Mouse (Mus musculus) limb, embryonic 14.5 days (tissue): ENCODE results near the gene Jade2. TPM values are rescaled to one million over a fixed set of nuclear protein-coding genes. Genes with fewer than 3 reads are reported as not detected.

Source experiments
- ATAC-seq: fragments of 200-750 bp; cut with Nextera tagmentation; 2 replicates; pipeline ENCODE4 v1.8.0; 2017; ENCODE audit warnings: low read depth, moderate number of reproducible peaks, moderate TSS enrichment; ENCODE audit not compliant: low FRiP score
- DNase-seq: peaks from one replicate; pipeline ENCODE4 v3.0.0-alpha.2; 2015; ENCODE audit warnings: low spot score
- H3K27ac ChIP-seq: fragments of 300-500 bp; sonication (generic); replicated peaks from 2 replicates; pipeline ENCODE4 v1.5.1; 2014; ENCODE audit warnings: low read depth, mild to moderate bottlenecking, low read length, moderate library complexity, mixed read lengths
- H3K27me3 ChIP-seq: fragments of 300-500 bp; sonication (generic); 2 replicates; pipeline ENCODE4 v1.6.1; 2014; ENCODE audit warnings: low read length, mixed read lengths; ENCODE audit not compliant: control insufficient read depth, insufficient read depth
- H3K36me3 ChIP-seq: fragments of 300-500 bp; sonication (generic); 2 replicates; pipeline ENCODE4 v1.6.1; 2014; ENCODE audit warnings: mild to moderate bottlenecking, low read length, moderate library complexity, mixed read lengths; ENCODE audit not compliant: control insufficient read depth, insufficient read depth
- H3K4me1 ChIP-seq: fragments of 300-500 bp; sonication (generic); 2 replicates; pipeline ENCODE4 v1.6.1; 2014; ENCODE audit warnings: antibody characterized with exemption, low read length, mixed read lengths; ENCODE audit not compliant: control insufficient read depth, insufficient read depth
- H3K4me2 ChIP-seq: fragments of 300-500 bp; sonication (generic); replicated peaks from 2 replicates; pipeline ENCODE4 v1.6.1; 2014; ENCODE audit warnings: low read depth, mild to moderate bottlenecking, low read length, moderate library complexity; ENCODE audit not compliant: severe bottlenecking
- H3K4me3 ChIP-seq: fragments of 300-500 bp; sonication (generic); replicated peaks from 2 replicates; pipeline ENCODE4 v1.5.1; 2014; ENCODE audit warnings: low read length
- H3K9ac ChIP-seq: fragments of 300-500 bp; sonication (generic); 2 replicates; pipeline ENCODE4 v1.6.1; 2014; ENCODE audit warnings: mild to moderate bottlenecking, low read depth, low read length, moderate library complexity; ENCODE audit not compliant: severe bottlenecking
- H3K9me3 ChIP-seq: fragments of 300-500 bp; sonication (generic); 2 replicates; pipeline ENCODE4 v1.6.1; 2016; ENCODE audit warnings: low read length; ENCODE audit not compliant: control insufficient read depth
- POLR2A ChIP-seq: fragments of 200-500 bp; IDR thresholded peaks from 2 replicates; pipeline ENCODE4 v1.8.0; 2012; ENCODE audit warnings: inconsistent platforms, mild to moderate bottlenecking, moderate library complexity, borderline replicate concordance; ENCODE audit not compliant: insufficient read depth, insufficient read length; ENCODE audit errors: extremely low read depth
- WGBS: fragments of 180-500 bp; shearing (Covaris S2); extraction: QIAGEN DNeasy Blood & Tissue Kit; methylation state at CpG from one replicate; pipeline ENCODE4 v1.1.7; 2014; 5-methylcytosine and 5-hydroxymethylcytosine counted together
- polyA plus RNA-seq, 2 experiments: library from polyadenylated mRNA; depleted of rRNA in 1 of 2; stranded (reverse) in 1 of 2; unstranded in 1 of 2; fragments of >200 nt; fragmentation: Nextera tagmentation in 1 of 2; extraction: Ambion mirVana in 1 of 2; gene quantifications; 2 replicates each; pipeline versions ENCODE4 v1.2.1 to v1.2.3; 2012 to 2014

The Jade2 gene
- polyA plus RNA-seq, 2 experiments, result 1.7 to 5.2 TPM

DNA sequence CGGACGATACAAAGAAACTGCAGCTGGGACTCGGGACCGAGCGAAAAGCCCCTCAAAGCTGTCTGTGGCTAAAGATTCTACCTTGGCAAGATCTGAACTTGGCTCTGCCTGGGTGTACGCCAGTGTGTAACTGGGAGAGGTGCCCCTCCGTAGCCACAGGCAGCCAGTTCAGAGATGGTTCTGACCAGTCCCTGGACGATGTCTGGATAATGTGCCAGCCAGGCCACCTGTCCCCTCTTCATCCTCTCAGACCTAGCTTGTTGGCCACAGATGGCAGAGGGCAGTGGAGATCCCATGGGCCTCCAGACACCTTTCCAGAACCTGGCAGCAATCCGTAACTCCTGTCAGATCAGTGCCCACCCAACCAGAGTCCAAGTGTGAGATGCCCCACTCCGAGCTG is 9.8 kb upstream of the Jade2 start:
- Histone ChIP-seq H3K4me1 (no peaks in the 10 kb centered on the region), H3K36me3 (no peaks in the 10 kb centered on the region), H3K4me2 (no peak overlapping the region), H3K27ac (no peak overlapping the region), H3K27me3 (no peaks in the 10 kb centered on the region), H3K9me3 (no peaks in the 10 kb centered on the region), H3K4me3 (no peak overlapping the region), H3K9ac (no peak overlapping the region)
- WGBS, result 89% methylated on average over 10 of the region's 10 CpGs
- DNase-seq (no peak), ATAC-seq (no peak)
- no peak for TF ChIP-seq POLR2A

DNA sequence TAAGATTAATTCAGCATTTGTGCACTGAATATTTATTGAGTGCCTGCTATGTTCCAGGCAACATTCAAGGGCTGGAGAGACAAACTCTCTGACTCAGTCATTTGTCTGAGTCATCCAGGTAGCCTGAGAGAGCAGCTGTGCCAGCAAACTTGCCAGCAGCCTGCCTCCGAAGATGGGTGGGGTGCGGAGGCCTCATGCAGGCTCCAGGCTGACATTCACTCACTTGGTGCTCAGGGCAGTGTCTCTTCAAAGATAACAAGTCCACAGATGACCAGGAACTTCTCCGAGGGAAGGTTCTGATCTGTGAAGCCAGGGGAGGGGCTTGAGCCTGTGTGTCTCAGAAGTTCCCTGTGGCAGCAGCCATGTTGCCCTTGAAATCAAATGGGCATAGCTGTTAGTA is 8.6 kb upstream of the Jade2 start:
- DNase-seq (no peak), ATAC-seq (no peak)
- Histone ChIP-seq H3K27me3 (no peaks in the 10 kb centered on the region), H3K4me2 (no peak overlapping the region), H3K9ac (no peak overlapping the region), H3K36me3 (no peaks in the 10 kb centered on the region), H3K4me3 (no peak overlapping the region), H3K4me1 (no peaks in the 10 kb centered on the region), H3K9me3 (no peaks in the 10 kb centered on the region), H3K27ac (no peak overlapping the region)
- TF ChIP-seq POLR2A, result no peak
- WGBS, result 65% methylated on average over 3 of the region's 3 CpGs

DNA sequence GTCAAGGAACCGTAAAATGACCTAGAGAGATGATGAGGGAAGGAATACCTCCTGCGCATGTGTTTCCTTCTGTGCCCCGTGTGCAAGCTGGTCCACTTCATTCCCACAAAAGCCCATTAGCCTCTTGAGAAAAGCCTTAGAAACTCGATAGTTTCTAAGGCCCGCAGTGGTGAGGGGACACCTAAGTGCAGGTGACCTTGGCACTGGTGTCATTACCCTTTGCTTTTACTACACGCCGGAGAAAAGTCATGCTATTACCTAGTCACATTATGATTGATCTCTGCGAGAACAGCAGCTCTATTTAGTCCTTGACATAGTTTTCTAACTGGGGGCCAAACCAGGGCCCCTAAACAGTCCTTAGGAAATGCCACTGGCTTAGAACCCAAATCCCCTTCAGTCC is 3.2 kb upstream of the Jade2 start:
- DNase-seq (no peak), ATAC-seq (no peak)
- TF ChIP-seq POLR2A, result no peak
- no peaks in the 10 kb centered on the region for H3K9me3 ChIP-seq
- H3K4me1 ChIP-seq, result peaks cover 6% of the 10 kb centered on the region; the same call in 1 of the 2 replicates
- no peak overlapping the region for H3K4me2 ChIP-seq
- 80% methylated on average over 8 of the region's 8 CpGs for WGBS
- H3K9ac ChIP-seq, result no peak overlapping the region
- H3K27ac ChIP-seq, result no peak overlapping the region
- H3K27me3 ChIP-seq, result no peaks in the 10 kb centered on the region
- H3K36me3 ChIP-seq, result no peaks in the 10 kb centered on the region
- no peak overlapping the region for H3K4me3 ChIP-seq

DNA sequence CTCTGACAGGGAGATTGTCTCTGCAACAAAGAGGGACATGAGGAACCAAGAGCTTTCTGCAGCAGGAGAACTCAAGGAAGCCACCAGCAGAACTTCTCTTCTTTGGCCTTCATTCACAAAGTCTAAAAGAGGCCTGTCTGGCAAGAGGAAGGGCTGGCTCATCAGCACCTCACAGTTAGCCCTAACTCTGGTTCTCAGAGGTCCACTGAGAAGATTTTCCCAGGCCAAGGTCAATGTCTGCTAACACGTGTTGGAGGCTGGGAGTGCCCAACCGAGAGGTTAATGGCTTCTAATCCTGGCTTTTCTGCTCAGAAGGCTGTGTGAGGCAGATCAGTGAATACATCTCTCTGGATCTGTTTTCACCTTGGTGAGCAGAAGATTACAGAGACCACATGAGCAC is 2.1 kb upstream of the Jade2 start:
- Histone ChIP-seq H3K27me3 (no peaks in the 10 kb centered on the region), H3K9me3 (no peaks in the 10 kb centered on the region), H3K4me3 (no peak overlapping the region), H3K4me2 (no peak overlapping the region), H3K4me1 (peaks cover 14% of the 10 kb centered on the region), H3K9ac (no peak overlapping the region), H3K27ac (no peak overlapping the region), H3K36me3 (no peaks in the 10 kb centered on the region)
- no peak for TF ChIP-seq POLR2A
- 8% methylated on average over 2 of the region's 2 CpGs for WGBS
- no peak for ATAC-seq
- DNase-seq, result no peak

DNA sequence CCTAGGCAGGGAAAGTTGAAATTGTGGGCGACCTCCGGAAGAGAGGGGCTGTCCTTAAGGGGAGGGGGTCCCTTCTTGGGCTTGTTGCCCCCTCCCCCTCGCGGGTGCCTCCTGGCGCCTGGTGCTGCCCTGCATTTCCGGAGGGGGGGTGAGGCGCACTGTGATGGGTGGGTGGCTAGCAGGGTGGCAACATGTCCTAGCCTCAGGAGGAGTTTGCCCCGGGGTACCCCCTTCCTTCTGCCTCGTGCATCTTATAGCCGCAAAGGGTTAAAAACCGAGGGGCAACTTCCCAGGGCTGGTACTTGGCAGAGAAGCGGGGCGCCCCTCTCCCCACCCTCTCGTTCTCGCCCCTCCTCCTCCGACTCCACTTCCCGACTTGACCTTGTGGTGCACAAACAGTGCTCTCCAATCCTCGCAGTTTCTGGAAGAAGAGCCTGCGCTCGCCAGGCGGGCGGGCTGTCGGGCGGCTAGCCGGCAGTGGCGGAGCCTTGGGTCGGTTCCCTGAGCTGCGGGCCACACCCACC is 1.1 kb upstream of the Jade2 start:
- Histone ChIP-seq H3K36me3 (no peaks in the 10 kb centered on the region), H3K9me3 (no peaks in the 10 kb centered on the region), H3K4me2 (peak overlapping the region; percentile 96), H3K4me3 (peak overlapping the region; percentile 83), H3K9ac (peak overlapping the region; percentile 85), H3K27ac (peak overlapping the region; percentile 90), H3K27me3 (no peaks in the 10 kb centered on the region), H3K4me1 (peaks cover 16% of the 10 kb centered on the region)
- TF ChIP-seq POLR2A, result no peak
- peak; percentile 14; the same call in 1 of the 2 replicates for ATAC-seq
- DNase-seq, result peak; percentile 60
- WGBS, result 1% methylated on average over 28 of the region's 28 CpGs
